Mouse (Mus musculus): ENCODE measurements at regions not wholly inside any gene's neighbourhood (a gene's known extent, or its start where the extent isn't known, plus 50 kb on each side); places are given as distances from the start of the nearest gene placed in this dataset.
"Not testable (repeated sequence)": the region's sequence is repeated elsewhere in the genome, so short reads cannot be mapped to it uniquely, and the experiment has no call there.

- H3K27me3 ChIP-seq, result no peaks in the 10 kb centered on the region
Observed at GRCm38 (mm10) chr6:3319378-3319777, 80.0 kb downstream of the Samd9l start.

GRCm38 (mm10) chr6:3307598-3308220, 91.7 kb downstream of the Samd9l start:
- not testable (repeated sequence) for H3K9ac ChIP-seq; H3K36me3 ChIP-seq (ENCODE audit: poor library complexity, severe bottlenecking); H3K27ac ChIP-seq; H3K4me3 ChIP-seq; H3K9me3 ChIP-seq (replicated peaks); H3K27me3 ChIP-seq; H3K4me1 ChIP-seq
- 1% methylated on average over 11 of the region's 11 CpGs for WGBS
- peak overlapping the region; percentile 33 for H3K4me2 ChIP-seq
- ATAC-seq, result peak; percentile 59; the same call in 1 of the 2 replicates

More at GRCm38 (mm10) chr6:3319378-3319777, 80.0 kb downstream of the Samd9l start:
- ATAC-seq, result no peak
- no peak overlapping the region for H3K4me2 ChIP-seq
- no peaks in the 10 kb centered on the region for H3K4me1 ChIP-seq
- 94% methylated on average over 4 of the region's 4 CpGs for whole genome bisulfite sequencing
- no peak overlapping the region for H3K9ac ChIP-seq
- no peaks in the 10 kb centered on the region for H3K36me3 ChIP-seq (ENCODE audit: poor library complexity, severe bottlenecking)
- H3K27ac ChIP-seq, result no peak overlapping the region
- H3K9me3 ChIP-seq (replicated peaks), result no peaks in the 10 kb centered on the region
- H3K4me3 ChIP-seq, result no peak overlapping the region

GRCm38 (mm10) chr6:3304881-3305620, 94.3 kb downstream of the Samd9l start:
- H3K4me2 ChIP-seq; H3K27me3 ChIP-seq; H3K27ac ChIP-seq; H3K9ac ChIP-seq; H3K9me3 ChIP-seq (replicated peaks); H3K4me3 ChIP-seq; ATAC-seq; H3K4me1 ChIP-seq; H3K36me3 ChIP-seq (ENCODE audit: poor library complexity, severe bottlenecking): not testable (repeated sequence)
- WGBS, result 42% methylated on average over 10 of the region's 10 CpGs

GRCm38 (mm10) chr6:3293316-3293715, 106.1 kb downstream of the Samd9l start:
- ATAC-seq; H3K9me3 ChIP-seq (replicated peaks); H3K27ac ChIP-seq; H3K4me1 ChIP-seq; H3K27me3 ChIP-seq; H3K9ac ChIP-seq; H3K4me2 ChIP-seq; H3K4me3 ChIP-seq; H3K36me3 ChIP-seq (ENCODE audit: poor library complexity, severe bottlenecking): not testable (repeated sequence)
- 88% methylated on average over 8 of the region's 8 CpGs for WGBS

GRCm38 (mm10) chr6:3291983-3292382, 107.4 kb downstream of the Samd9l start:
- WGBS, result 93% methylated on average over 6 of the region's 6 CpGs
- not testable (repeated sequence) for H3K4me2 ChIP-seq; H3K27ac ChIP-seq; H3K9me3 ChIP-seq (replicated peaks); H3K4me3 ChIP-seq; H3K27me3 ChIP-seq; ATAC-seq; H3K4me1 ChIP-seq; H3K9ac ChIP-seq; H3K36me3 ChIP-seq (ENCODE audit: poor library complexity, severe bottlenecking)

- WGBS, result 83% methylated on average over 4 of the region's 4 CpGs
- H3K4me2 ChIP-seq; H3K36me3 ChIP-seq (ENCODE audit: poor library complexity, severe bottlenecking); ATAC-seq; H3K27ac ChIP-seq; H3K9ac ChIP-seq; H3K4me3 ChIP-seq; H3K9me3 ChIP-seq (replicated peaks); H3K27me3 ChIP-seq; H3K4me1 ChIP-seq: not testable (repeated sequence)
Observed at GRCm38 (mm10) chr6:3268726-3269125, 130.6 kb downstream of the Samd9l start.

- H3K4me1 ChIP-seq; ATAC-seq; H3K36me3 ChIP-seq (ENCODE audit: poor library complexity, severe bottlenecking); H3K9me3 ChIP-seq (replicated peaks); H3K27me3 ChIP-seq; H3K9ac ChIP-seq; H3K4me3 ChIP-seq; H3K4me2 ChIP-seq; H3K27ac ChIP-seq: not testable (repeated sequence)
- 68% methylated on average over 1 of the region's 1 CpGs for WGBS
Observed at GRCm38 (mm10) chr6:3265477-3265876, 133.9 kb downstream of the Samd9l start.
